Mouse (Mus musculus): Measurements from ENCODE around the gene Mta2. TPM values are rescaled to one million over a fixed set of nuclear protein-coding genes. Genes with fewer than 3 reads are reported as not detected.
A peak's percentile ranks its signal among the peaks of the same experiment; 100 is the strongest.

The Mta2 gene
- total and polyA plus RNA-seq, 3 experiments: 76.9 to 183 (median 177) TPM

GRCm38 (mm10) chr19:8946929-8947328, 5.3 kb downstream of the Mta2 start:
- Histone ChIP-seq H3K27me3 (ENCODE audit: insufficient read depth, low read length) (no peaks in the 10 kb centered on the region), H3K4me3 (ENCODE audit: low read depth, low read length) (no peak overlapping the region), H3K4me1 (ENCODE audit: insufficient read depth, low read depth, low read length) (peaks cover 77% of the 10 kb centered on the region), H3K9me3 (replicated peaks) (no peaks in the 10 kb centered on the region), H3K36me3 (replicated peaks) (peaks cover 76% of the 10 kb centered on the region)
- TF ChIP-seq POLR2AphosphoS5 (IDR thresholded peaks at IDR 0.05; ENCODE audit: insufficient replicate concordance, low read depth, low read length): no peak
- TF ChIP-seq GATA1 (IDR thresholded peaks at IDR 0.05; ENCODE audit: borderline replicate concordance, low read length): no peak
- no peak for DNase-seq (ENCODE audit: low spot score)
- no peak for ATAC-seq (ENCODE audit: extremely low read depth, insufficient number of reproducible peaks, low FRiP score, poor library complexity, severe bottlenecking)

DNA sequence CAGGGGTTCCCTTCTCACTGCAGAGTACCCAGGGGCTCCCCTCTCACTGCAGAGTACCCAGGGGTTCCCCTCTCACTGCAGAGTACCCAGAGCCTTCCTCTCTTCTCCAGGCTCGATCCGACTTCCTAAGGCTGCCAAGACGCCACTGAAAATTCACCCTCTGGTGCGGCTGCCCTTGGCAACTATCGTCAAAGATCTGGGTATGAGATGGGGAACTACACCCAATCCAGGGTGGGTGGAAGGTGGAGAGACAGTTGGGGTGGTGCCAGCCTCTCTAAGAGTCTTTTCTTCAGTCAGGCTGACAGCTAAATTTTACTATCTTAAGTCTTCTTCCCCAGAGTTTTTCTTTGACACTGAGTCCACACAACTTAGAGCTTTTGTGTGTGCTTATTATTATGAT, 8.5 kb downstream of the Mta2 start:
- H3K36me3 ChIP-seq (replicated peaks): peaks cover 81% of the 10 kb centered on the region
- ATAC-seq (ENCODE audit: extremely low read depth, insufficient number of reproducible peaks, low FRiP score, poor library complexity, severe bottlenecking) (no peak), DNase-seq (ENCODE audit: low spot score) (no peak)
- H3K27me3 ChIP-seq (ENCODE audit: insufficient read depth, low read length): no peaks in the 10 kb centered on the region
- H3K4me3 ChIP-seq (ENCODE audit: low read depth, low read length): no peak overlapping the region
- H3K4me1 ChIP-seq (ENCODE audit: insufficient read depth, low read depth, low read length): peaks cover 77% of the 10 kb centered on the region
- no peak for TF ChIP-seq TAL1 (conservative IDR thresholded peaks at IDR 0.05; ENCODE audit: low read depth, low read length)
- no peak for TF ChIP-seq GATA1 (IDR thresholded peaks at IDR 0.05; ENCODE audit: borderline replicate concordance, low read length)
- H3K9me3 ChIP-seq (replicated peaks): no peaks in the 10 kb centered on the region

GRCm38 (mm10) chr19:8952241-8952640, 10.6 kb downstream of the Mta2 start:
- TF ChIP-seq GATA2 (IDR thresholded peaks at IDR 0.05; ENCODE audit: borderline replicate concordance, low read depth, low read length) (no peak), GATA1 (IDR thresholded peaks at IDR 0.05; ENCODE audit: borderline replicate concordance, low read length) (no peak), POLR2AphosphoS5 (IDR thresholded peaks at IDR 0.05; ENCODE audit: insufficient replicate concordance, low read depth, low read length) (no peak), CTCF (IDR thresholded peaks at IDR 0.05; ENCODE audit: low read depth, low read length) (no peak), TAL1 (conservative IDR thresholded peaks at IDR 0.05; ENCODE audit: low read depth, low read length) (no peak)
- peaks cover 71% of the 10 kb centered on the region for H3K4me1 ChIP-seq (ENCODE audit: insufficient read depth, low read depth, low read length)
- no peaks in the 10 kb centered on the region for H3K9me3 ChIP-seq (replicated peaks)
- H3K4me3 ChIP-seq (ENCODE audit: low read depth, low read length): no peak overlapping the region; the same call in 1 of the 2 replicates
- ATAC-seq (ENCODE audit: extremely low read depth, insufficient number of reproducible peaks, low FRiP score, poor library complexity, severe bottlenecking) (no peak), DNase-seq (ENCODE audit: low spot score) (no peak)
- H3K27me3 ChIP-seq (ENCODE audit: insufficient read depth, low read length): no peaks in the 10 kb centered on the region
- peaks cover 81% of the 10 kb centered on the region for H3K36me3 ChIP-seq (replicated peaks)

DNA sequence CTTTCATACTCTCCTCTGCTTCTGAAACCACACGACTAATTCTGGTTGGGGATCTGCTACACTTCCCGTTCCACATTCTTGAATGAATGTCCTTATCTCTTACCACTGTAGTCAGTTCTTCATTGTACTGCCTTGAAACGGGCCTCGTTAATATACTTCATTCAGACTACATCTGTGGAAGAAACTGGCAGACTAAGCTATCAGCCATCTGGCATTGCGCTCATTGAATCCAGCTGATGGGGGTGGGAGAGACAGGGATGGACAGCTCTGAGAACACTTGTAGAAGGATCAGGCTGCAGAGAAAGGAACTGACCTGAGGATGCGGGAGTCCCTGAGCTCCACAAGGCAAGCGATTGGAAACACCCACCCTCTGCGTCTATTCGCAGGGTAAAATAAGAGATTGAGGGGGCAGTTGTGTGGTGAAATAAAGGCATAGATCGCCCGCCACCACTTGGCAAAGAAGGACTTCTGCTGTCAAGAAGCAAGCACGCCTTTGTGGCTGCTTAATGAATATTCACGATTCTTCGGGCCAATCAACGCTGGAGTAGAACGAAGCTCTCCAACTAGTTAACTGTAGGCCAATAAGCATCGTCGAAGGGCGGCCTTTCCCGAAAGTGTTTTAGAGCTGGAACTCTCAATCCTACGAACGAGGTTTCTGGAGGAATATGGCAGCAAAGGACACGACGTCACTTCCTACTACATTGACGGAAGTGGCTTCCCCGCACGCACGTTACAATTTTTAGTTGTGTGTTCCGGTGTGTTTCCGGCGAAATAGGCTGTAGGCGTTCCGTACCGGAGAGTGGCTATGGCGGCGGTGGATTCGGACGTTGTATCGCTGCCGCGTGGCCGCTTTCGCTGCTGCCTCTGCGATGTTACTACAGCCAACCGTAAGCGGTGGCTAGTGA, 11.7 kb downstream of the Mta2 start, which contains the start of gene Tut1:
Gene Tut1, plus strand, starts transcription at position 713 of the 905 bp plus-strand sequence.
- DNase-seq (ENCODE audit: low spot score) (peak; percentile 76), ATAC-seq (ENCODE audit: extremely low read depth, insufficient number of reproducible peaks, low FRiP score, poor library complexity, severe bottlenecking) (peak; percentile 92)
- peaks cover 78% of the 10 kb centered on the region for H3K36me3 ChIP-seq (replicated peaks)

DNA sequence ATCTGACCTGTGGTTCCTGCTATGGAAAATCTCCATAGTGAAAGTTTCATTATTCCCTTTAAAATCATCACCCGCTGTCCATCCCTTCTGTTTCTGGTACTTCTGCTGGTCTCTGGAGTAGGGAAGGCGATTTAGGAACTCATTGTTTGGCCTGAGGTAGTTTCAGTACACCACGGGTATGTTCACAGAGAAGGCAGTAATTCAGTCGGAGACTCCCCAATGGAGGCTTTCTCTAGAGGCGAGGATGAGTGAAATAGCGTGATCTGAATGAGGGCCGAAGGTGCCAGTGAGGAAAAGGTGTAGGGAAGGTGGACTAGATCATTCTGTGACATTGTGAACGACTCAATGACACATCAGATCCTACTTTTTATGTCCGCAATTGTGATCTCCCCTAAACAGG, 12.5 kb downstream of the Mta2 start:
- TF ChIP-seq GATA1 (IDR thresholded peaks at IDR 0.05; ENCODE audit: borderline replicate concordance, low read length) (no peak), CTCF (IDR thresholded peaks at IDR 0.05; ENCODE audit: low read depth, low read length) (no peak), TAL1 (conservative IDR thresholded peaks at IDR 0.05; ENCODE audit: low read depth, low read length) (no peak)
- H3K27me3 ChIP-seq (ENCODE audit: insufficient read depth, low read length): no peaks in the 10 kb centered on the region
- H3K36me3 ChIP-seq (replicated peaks): peaks cover 78% of the 10 kb centered on the region
- peak overlapping the region; percentile 78 for H3K4me3 ChIP-seq (ENCODE audit: low read depth, low read length)
- DNase-seq (ENCODE audit: low spot score) (no peak), ATAC-seq (ENCODE audit: extremely low read depth, insufficient number of reproducible peaks, low FRiP score, poor library complexity, severe bottlenecking) (no peak)
- no peaks in the 10 kb centered on the region for H3K9me3 ChIP-seq (replicated peaks)
- peaks cover 65% of the 10 kb centered on the region for H3K4me1 ChIP-seq (ENCODE audit: insufficient read depth, low read depth, low read length)

More for the DNA sequence above, 11.7 kb downstream of the Mta2 start, which contains the start of gene Tut1:
- Histone ChIP-seq H3K4me3 (ENCODE audit: low read depth, low read length) (peak within 1 kb of the TSS; percentile 78), H3K4me1 (ENCODE audit: insufficient read depth, low read depth, low read length) (peaks cover 66% of the 10 kb centered on the region), H3K9me3 (replicated peaks) (no peaks in the 10 kb centered on the region), H3K27me3 (ENCODE audit: insufficient read depth, low read length) (no peaks in the 10 kb centered on the region)
- TF ChIP-seq POLR2AphosphoS5 (IDR thresholded peaks at IDR 0.05; ENCODE audit: insufficient replicate concordance, low read depth, low read length) (0 out of 2 replicates have a peak, but pooled peaks have one; percentile 74), GATA2 (IDR thresholded peaks at IDR 0.05; ENCODE audit: borderline replicate concordance, low read depth, low read length) (no peak)

- Histone ChIP-seq H3K36me3 (replicated peaks) (peaks cover 90% of the 10 kb centered on the region), H3K4me3 (ENCODE audit: low read depth, low read length) (no peak overlapping the region)
- ATAC-seq (ENCODE audit: extremely low read depth, insufficient number of reproducible peaks, low FRiP score, poor library complexity, severe bottlenecking): no peak
Measured at GRCm38 (mm10) chr19:8962256-8962655, 20.6 kb downstream of the Mta2 start.

More at GRCm38 (mm10) chr19:8962256-8962655, 20.6 kb downstream of the Mta2 start:
- no peak for DNase-seq (ENCODE audit: low spot score)
- TF ChIP-seq GATA2 (IDR thresholded peaks at IDR 0.05; ENCODE audit: borderline replicate concordance, low read depth, low read length): no peak
- TF ChIP-seq CTCF (IDR thresholded peaks at IDR 0.05; ENCODE audit: low read depth, low read length): no peak
- TF ChIP-seq POLR2AphosphoS5 (IDR thresholded peaks at IDR 0.05; ENCODE audit: insufficient replicate concordance, low read depth, low read length): no peak
- no peak for TF ChIP-seq GATA1 (IDR thresholded peaks at IDR 0.05; ENCODE audit: borderline replicate concordance, low read length)
- no peak for TF ChIP-seq TAL1 (conservative IDR thresholded peaks at IDR 0.05; ENCODE audit: low read depth, low read length)
- no peaks in the 10 kb centered on the region for H3K9me3 ChIP-seq (replicated peaks)
- no peaks in the 10 kb centered on the region for H3K27me3 ChIP-seq (ENCODE audit: insufficient read depth, low read length)
- peaks cover 54% of the 10 kb centered on the region for H3K4me1 ChIP-seq (ENCODE audit: insufficient read depth, low read depth, low read length)
